8 mouse cellular contexts compared by ENCODE assay signal in the genomic region with DNA sequence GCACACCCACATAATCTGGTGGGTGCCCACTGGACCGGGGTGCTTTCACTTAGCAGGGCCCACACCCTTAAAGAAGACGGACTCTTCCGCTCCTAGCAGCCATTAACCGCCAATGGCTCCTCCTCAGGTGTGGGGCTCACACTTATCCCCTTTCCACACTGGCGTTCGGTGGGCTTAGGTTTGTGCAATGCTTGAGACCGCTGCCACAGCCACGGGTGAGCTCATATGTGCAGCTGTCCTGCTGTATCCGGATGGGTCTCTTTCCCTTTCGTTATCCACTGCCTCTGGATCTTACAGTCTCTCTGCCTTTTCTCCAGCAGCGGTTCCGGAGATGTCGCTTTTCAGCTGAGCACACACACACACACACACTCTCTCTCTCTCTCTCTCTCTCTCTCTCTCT. TPM values are rescaled to one million over a fixed set of nuclear protein-coding genes. Genes with fewer than 3 reads are reported as not detected.
DNase-seq lines count a peak whose midpoint lies in the region; ATAC-seq and TF ChIP-seq lines count a peak whose summit lies in the region.

No protein-coding gene starts in this region.

- H3K4me2 ChIP-seq in midbrain, postnatal 0 days (ENCODE audit: low read depth, low read length, poor library complexity, severe bottlenecking) = peak overlapping the region; percentile 62

- TF ChIP-seq CTCF in layer of hippocampus, adult 2 months (conservative IDR thresholded peaks at IDR 0.05) = no peak
- TF ChIP-seq CTCF in midbrain, postnatal 0 days (IDR thresholded peaks at IDR 0.05) = no peak

- no peak for DNase-seq in layer of hippocampus, adult 2 months (ENCODE audit: low spot score in 2 of 2)
- no peak for DNase-seq in layer of hippocampus, postnatal 14 days (ENCODE audit: low spot score in 2 of 2)
- DNase-seq in embryo, embryonic 10.5 days (ENCODE audit: low spot score) = peak; percentile 6
- peak; percentile 53 for DNase-seq in induced T-regulatory cell, adult 2 months (ENCODE audit: low read depth)
- DNase-seq in midbrain, postnatal 0 days (ENCODE audit: low spot score) = peak; percentile 27
- DNase-seq in cerebellum, adult 9-10 months = no peak
- DNase-seq in adrenal gland, adult 18-20 months (ENCODE audit: low spot score in 2 of 2) = no peak
- no peak for DNase-seq in adipocyte (ENCODE audit: low spot score)

- H3K27me3 ChIP-seq in midbrain, postnatal 0 days (ENCODE audit: insufficient read depth, low read length) = no peaks in the 10 kb centered on the region

- no peaks in the 10 kb centered on the region for H3K4me1 ChIP-seq in midbrain, postnatal 0 days (ENCODE audit: insufficient read depth, low read length)

- H3K27ac ChIP-seq in layer of hippocampus, adult 2 months = peak overlapping the region; percentile 71
- H3K27ac ChIP-seq in midbrain, postnatal 0 days (ENCODE audit: low read depth, low read length) = peak overlapping the region; percentile 79

- H3K4me3 ChIP-seq in layer of hippocampus, adult 2 months = peak overlapping the region; percentile 49
- H3K4me3 ChIP-seq in midbrain, postnatal 0 days (ENCODE audit: low read depth, low read length) = peak overlapping the region; percentile 31

- WGBS in midbrain, postnatal 0 days = 21% methylated on average over 13 of the region's 13 CpGs

- ATAC-seq in midbrain, postnatal 0 days (ENCODE audit: low FRiP score) = peak; percentile 53

- H3K9ac ChIP-seq in midbrain, postnatal 0 days (replicated peaks; ENCODE audit: low read length, poor library complexity, severe bottlenecking) = peak overlapping the region; percentile 55

- no peaks in the 10 kb centered on the region for H3K9me3 ChIP-seq in midbrain, postnatal 0 days (ENCODE audit: low read length)

- H3K36me3 ChIP-seq in midbrain, postnatal 0 days (ENCODE audit: insufficient read depth, low read length) = no peaks in the 10 kb centered on the region

RNA-seq across cellular contexts. Expression of gene Mobp, which starts 41.4 kb away (rescaled TPM):
- 100 to 1,000 TPM; 305 to 312 TPM for total RNA-seq in layer of hippocampus, adult 2 months (2021)
- total RNA-seq in layer of hippocampus, postnatal 14 days (2021) = 100 to 1,000 TPM; 369 to 380 TPM
- total RNA-seq in midbrain, postnatal 0 days (2014; rRNA removed) = 1.4 TPM in 1 of 2 replicates, not detected in the other
- polyA plus RNA-seq in midbrain, postnatal 0 days (2015; fragmentation: Nextera tagmentation; extraction: Ambion mirVana) = 0.15 and 0.16 TPM in 2 replicates
- not detected for total RNA-seq in adrenal gland, adult 18-20 months (2021)

Comparison
In these comparisons a context has a peak if more than half of its experiments do, and no peak if none do; other contexts are left out.
1. DNase-seq: peak in embryo, embryonic 10.5 days (single experiment), induced T-regulatory cell, adult 2 months (single experiment) and midbrain, postnatal 0 days (single experiment); none in layer of hippocampus, adult 2 months (0 of 2), layer of hippocampus, postnatal 14 days (0 of 2), cerebellum, adult 9-10 months (single experiment), adrenal gland, adult 18-20 months (0 of 2) and adipocyte (single experiment).
2. RNA of gene Mobp, which starts 41.4 kb away (total RNA-seq): 369 to 380 TPM in layer of hippocampus, postnatal 14 days and 305 to 312 TPM in layer of hippocampus, adult 2 months; 1.4 TPM in midbrain, postnatal 0 days and not detected in adrenal gland, adult 18-20 months; every median in the first group is over 100 times any median in the second.